Mouse (Mus musculus) bone marrow, adult 2 months (tissue): ENCODE results near the gene Ezr. TPM values are rescaled to one million over a fixed set of nuclear protein-coding genes. Genes with fewer than 3 reads are reported as not detected.

ENCODE experiments used
- H3K27ac ChIP-seq: fragments of 200-500 bp; 2 replicates; pipeline ENCODE4 v1.5.1; 2012; ENCODE audit warnings: low read depth, mild to moderate bottlenecking, control low read depth, inconsistent platforms, low read length; ENCODE audit not compliant: control insufficient read depth, poor library complexity, insufficient read depth
- H3K4me1 ChIP-seq: fragments of 200-500 bp; 2 replicates; pipeline ENCODE4 v1.6.1; 2011; ENCODE audit warnings: low read length; ENCODE audit not compliant: control insufficient read depth, insufficient read depth
- H3K4me3 ChIP-seq: fragments of 200-500 bp; replicated peaks from 2 replicates; pipeline ENCODE3; 2011; ENCODE audit warnings: mild to moderate bottlenecking, low read depth, low read length, control low read depth; ENCODE audit not compliant: control insufficient read depth
- CTCF ChIP-seq: fragments of 200-500 bp; IDR thresholded peaks from 2 replicates; pipeline ENCODE4 v1.5.1; 2011; ENCODE audit warnings: low read length, control low read depth; ENCODE audit not compliant: control insufficient read depth, insufficient read depth
- POLR2A ChIP-seq: fragments of 200-500 bp; IDR thresholded peaks from 2 replicates; pipeline ENCODE4 v1.6.1; 2011; ENCODE audit warnings: low read depth, mild to moderate bottlenecking, control low read depth, low read length, borderline replicate concordance; ENCODE audit not compliant: control insufficient read depth
- WGBS: fragments of 180-500 bp; shearing (Covaris S2); methylation state at CpG from one replicate; pipeline ENCODE4 v1.1.7; 2018; 5-methylcytosine and 5-hydroxymethylcytosine counted together
- polyA plus RNA-seq: library from polyadenylated mRNA; stranded (reverse); fragments of >200 nt; gene quantifications from 2 replicates; pipeline ENCODE4 v1.2.4, GENCODE M21; 2011; ENCODE audit warnings: low replicate concordance; ENCODE audit not compliant: missing spikeins, insufficient read depth, insufficient read length

Ezr gene
- polyA plus RNA-seq, 1 experiment: 82.0 TPM

GRCm38 (mm10) chr17:6768301-6768788 lies 14.2 kb downstream of the Ezr start:
- TF ChIP-seq POLR2A (no peak), CTCF (no peak)
- H3K27ac ChIP-seq: no peak overlapping the region
- H3K4me1 ChIP-seq: peaks cover 2% of the 10 kb centered on the region; the same call in 1 of the 2 replicates
- 82% methylated on average over 5 of the region's 5 CpGs for WGBS
- H3K4me3 ChIP-seq: no peak overlapping the region

DNA sequence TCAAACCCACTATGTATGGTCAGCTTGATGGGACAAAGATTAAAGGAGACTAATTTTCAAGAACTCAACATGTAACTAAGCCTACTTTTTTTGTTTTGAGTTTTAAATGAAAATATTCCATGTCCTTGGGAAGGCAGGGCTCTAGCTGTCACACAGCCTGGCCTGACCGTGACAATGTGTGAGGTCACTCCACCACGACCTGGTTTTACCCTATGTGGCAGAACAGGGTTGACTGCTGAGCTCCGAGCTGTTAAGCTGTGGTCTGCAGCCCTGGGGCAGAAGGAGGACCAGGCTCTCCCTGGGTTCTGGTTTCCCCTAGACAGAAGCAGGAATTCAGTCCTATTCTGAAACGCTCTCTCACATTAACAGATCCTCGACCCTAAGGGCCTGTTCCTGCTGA lies 14.8 kb downstream of the Ezr start:
- no peak overlapping the region for H3K27ac ChIP-seq
- WGBS: 50% methylated on average over 5 of the region's 5 CpGs
- peaks cover 2% of the 10 kb centered on the region; the same call in 1 of the 2 replicates for H3K4me1 ChIP-seq

GRCm38 (mm10) chr17:6766823-6767222 lies 15.8 kb downstream of the Ezr start:
- 94% methylated on average over 4 of the region's 4 CpGs for WGBS
- Histone ChIP-seq H3K4me1 (peaks cover 2% of the 10 kb centered on the region; the same call in 1 of the 2 replicates), H3K27ac (no peak overlapping the region), H3K4me3 (no peak overlapping the region)
- TF ChIP-seq CTCF (no peak), POLR2A (no peak)

More for the DNA sequence above, 14.8 kb downstream of the Ezr start:
- TF ChIP-seq POLR2A (no peak), CTCF (no peak)
- H3K4me3 ChIP-seq: no peak overlapping the region

GRCm38 (mm10) chr17:6765886-6766285 lies 16.7 kb downstream of the Ezr start:
- H3K27ac ChIP-seq: no peak overlapping the region
- TF ChIP-seq CTCF: no peak
- no peak for TF ChIP-seq POLR2A
- H3K4me1 ChIP-seq: peaks cover 2% of the 10 kb centered on the region; the same call in 1 of the 2 replicates
- 84% methylated on average over 2 of the region's 2 CpGs for WGBS
- H3K4me3 ChIP-seq: no peak overlapping the region

DNA sequence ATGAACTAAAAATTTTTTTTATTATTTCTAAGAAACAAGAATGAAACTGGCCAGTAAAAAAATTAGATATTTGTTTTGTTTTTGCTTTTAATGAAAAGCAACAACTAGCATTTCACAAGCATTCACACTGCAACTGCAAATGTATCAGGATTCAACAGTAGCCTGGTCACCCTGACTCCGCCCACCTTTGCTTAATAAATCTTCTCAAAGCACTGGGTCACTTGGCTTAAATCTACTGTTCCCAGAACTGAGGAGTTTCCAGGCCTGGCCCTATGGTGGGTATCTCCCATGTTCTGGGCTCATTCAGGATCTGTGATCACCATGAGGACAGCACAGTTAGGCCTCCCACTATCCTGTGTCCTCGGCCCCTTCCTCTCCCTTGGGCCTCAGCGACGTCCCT lies 17.9 kb downstream of the Ezr start:
- TF ChIP-seq POLR2A (no peak), CTCF (no peak)
- Histone ChIP-seq H3K4me3 (no peak overlapping the region), H3K4me1 (no peaks in the 10 kb centered on the region; the same call in 1 of the 2 replicates), H3K27ac (no peak overlapping the region)
- 92% methylated on average over 4 of the region's 4 CpGs for WGBS

DNA sequence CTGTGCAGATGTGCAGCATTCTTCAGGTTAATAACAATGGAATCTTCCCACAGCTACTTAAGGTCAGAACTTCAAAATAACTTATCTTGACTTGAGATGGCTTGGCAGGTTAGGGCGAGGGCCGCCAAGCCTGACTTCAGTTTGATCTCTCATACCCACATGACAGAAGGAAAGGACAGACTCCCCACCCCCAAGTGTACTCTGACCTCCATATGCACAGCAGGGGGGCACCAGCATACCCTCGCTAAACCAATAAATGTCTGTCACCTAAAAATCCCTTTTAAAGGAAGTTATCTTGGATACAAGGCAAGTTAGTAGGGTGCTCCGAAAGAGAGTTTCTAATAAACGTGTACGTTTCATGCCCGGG lies 18.4 kb downstream of the Ezr start:
- 79% methylated on average over 7 of the region's 7 CpGs for WGBS
- Histone ChIP-seq H3K27ac (no peak overlapping the region), H3K4me1 (no peaks in the 10 kb centered on the region; the same call in 1 of the 2 replicates), H3K4me3 (no peak overlapping the region)
- TF ChIP-seq CTCF (no peak), POLR2A (no peak)

DNA sequence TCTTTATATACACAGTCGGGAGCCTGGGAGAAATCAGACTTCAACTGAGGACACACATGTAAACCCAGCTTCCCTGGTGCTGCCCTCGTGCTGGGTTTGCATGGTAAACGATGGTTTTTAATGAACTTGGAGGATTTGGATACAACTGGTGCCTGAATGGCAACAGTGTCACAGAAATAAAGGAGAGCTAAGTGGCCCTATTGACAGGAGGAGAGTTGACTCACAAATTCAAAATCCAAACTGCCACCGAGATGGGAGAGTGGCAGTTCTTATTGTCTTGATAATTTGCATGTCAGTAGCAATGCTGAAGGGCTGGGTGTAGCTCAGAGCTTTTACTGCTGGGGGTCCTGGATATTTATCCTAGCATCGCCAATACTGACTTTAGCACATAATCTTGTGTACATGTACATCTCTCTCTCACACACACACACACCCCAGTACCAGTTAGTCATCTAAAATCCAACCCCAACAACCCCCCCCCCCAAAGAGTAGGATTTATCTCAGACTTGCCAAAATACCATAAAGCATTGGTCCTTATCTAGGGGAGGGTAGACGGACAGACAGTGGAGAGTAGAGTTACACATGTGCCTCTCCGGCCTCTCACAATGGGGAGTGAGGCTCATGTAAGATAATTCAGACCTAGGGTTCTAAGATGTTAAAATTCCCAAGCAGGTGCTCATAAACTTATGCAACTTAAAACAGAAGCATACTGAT lies 18.9 kb downstream of the Ezr start:
- no peak for TF ChIP-seq CTCF
- no peak for TF ChIP-seq POLR2A
- Histone ChIP-seq H3K27ac (no peak overlapping the region), H3K4me3 (no peak overlapping the region), H3K4me1 (no peaks in the 10 kb centered on the region; the same call in 1 of the 2 replicates)
- WGBS: 74% methylated on average over 7 of the region's 7 CpGs

DNA sequence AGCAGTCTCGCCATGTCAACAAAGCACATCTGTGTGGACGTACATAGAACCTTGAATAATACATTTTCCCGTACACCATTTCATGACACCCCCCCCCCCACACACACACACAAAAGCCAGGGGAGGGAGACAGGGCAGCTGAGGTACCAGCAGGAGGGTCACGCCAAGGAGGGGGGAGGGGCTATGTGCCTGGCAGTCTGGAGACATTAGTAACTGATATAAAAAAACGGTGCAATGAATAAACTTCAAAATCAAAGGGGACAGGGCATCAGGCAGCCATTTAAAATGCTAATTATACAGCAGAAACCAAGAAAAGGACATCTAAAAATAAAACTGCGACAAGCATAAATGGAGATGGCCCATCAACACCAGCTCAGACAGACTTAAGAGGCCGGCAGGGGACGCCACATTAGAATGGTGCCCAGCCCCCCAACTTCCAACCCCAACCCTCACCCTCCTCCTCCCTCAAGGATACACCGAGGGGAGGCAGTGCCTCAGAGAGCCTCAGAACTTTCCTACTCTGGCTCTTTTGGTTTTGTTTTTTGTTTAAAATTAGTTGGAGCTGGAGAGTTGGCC lies 22.8 kb downstream of the Ezr start:
- no peak overlapping the region for H3K27ac ChIP-seq
- H3K4me3 ChIP-seq: no peak overlapping the region
- H3K4me1 ChIP-seq: no peaks in the 10 kb centered on the region; the same call in 1 of the 2 replicates
- TF ChIP-seq POLR2A: no peak
- TF ChIP-seq CTCF: no peak
- 85% methylated on average over 9 of the region's 9 CpGs for WGBS
